Mouse (Mus musculus) limb, embryonic 15.5 days (tissue): ENCODE results near the gene Syngr1. TPM values are rescaled to one million over a fixed set of nuclear protein-coding genes. Genes with fewer than 3 reads are reported as not detected.

Experiments
- ATAC-seq: fragments of 200-750 bp; cut with Nextera tagmentation; 2 replicates; pipeline ENCODE4 v1.8.0; 2017; ENCODE audit warnings: low read depth, moderate TSS enrichment; ENCODE audit not compliant: insufficient number of reproducible peaks, low FRiP score, low TSS enrichment
- H3K27ac ChIP-seq: fragments of 300-500 bp; sonication (generic); 2 replicates; pipeline ENCODE4 v1.5.1; 2015; ENCODE audit warnings: moderate library complexity, mild to moderate bottlenecking, inconsistent platforms
- H3K27me3 ChIP-seq: fragments of 300-500 bp; sonication (generic); 2 replicates; pipeline ENCODE4 v1.6.1; 2015; ENCODE audit warnings: inconsistent platforms
- H3K36me3 ChIP-seq: fragments of 300-500 bp; sonication (generic); 2 replicates; pipeline ENCODE4 v1.6.1; 2015; ENCODE audit warnings: inconsistent platforms
- H3K4me1 ChIP-seq: fragments of 300-500 bp; sonication (generic); 2 replicates; pipeline ENCODE4 v1.6.1; 2015; ENCODE audit warnings: inconsistent platforms
- H3K4me2 ChIP-seq: fragments of 300-500 bp; sonication (generic); 2 replicates; pipeline ENCODE4 v1.6.1; 2015; ENCODE audit warnings: mild to moderate bottlenecking, inconsistent platforms
- H3K4me3 ChIP-seq: fragments of 300-500 bp; sonication (generic); 2 replicates; pipeline ENCODE4 v1.5.1; 2015; ENCODE audit warnings: mild to moderate bottlenecking, inconsistent platforms
- H3K9ac ChIP-seq: fragments of 300-500 bp; sonication (generic); 2 replicates; pipeline ENCODE4 v1.6.1; 2015; ENCODE audit warnings: inconsistent platforms
- H3K9me3 ChIP-seq: fragments of 300-500 bp; sonication (generic); 2 replicates; pipeline ENCODE4 v1.6.1; 2016; ENCODE audit warnings: inconsistent platforms
- WGBS: fragments of 180-500 bp; shearing (Covaris S2); methylation state at CpG from one replicate; pipeline ENCODE4 v1.1.7; 2015; 5-methylcytosine and 5-hydroxymethylcytosine counted together
- polyA plus RNA-seq: library from polyadenylated mRNA; unstranded; fragments of >200 nt; fragmentation: Nextera tagmentation; extraction: Ambion mirVana; gene quantifications from 2 replicates; pipeline ENCODE4 v1.2.1, GENCODE M21; 2015

The Syngr1 gene
- polyA plus RNA-seq, 1 experiment from 2014 or later = 10.4 TPM

- peaks cover 48% of the 10 kb centered on the region for H3K36me3 ChIP-seq
- no peaks in the 10 kb centered on the region for H3K27me3 ChIP-seq
- no peaks in the 10 kb centered on the region for H3K9me3 ChIP-seq
- WGBS = 96% methylated on average over 3 of the region's 3 CpGs
- no peak overlapping the region for H3K4me3 ChIP-seq
- no peak overlapping the region for H3K27ac ChIP-seq
- no peak for ATAC-seq
- H3K4me1 ChIP-seq = no peaks in the 10 kb centered on the region
- no peak overlapping the region for H3K9ac ChIP-seq
- H3K4me2 ChIP-seq = no peak overlapping the region
These were observed 49.7 kb downstream of the Syngr1 start for GRCm38 (mm10) chr15:80140878-80141277.

- Histone ChIP-seq H3K4me3 (no peak overlapping the region), H3K9ac (no peak overlapping the region), H3K9me3 (no peaks in the 10 kb centered on the region), H3K27ac (no peak overlapping the region), H3K36me3 (peaks cover 44% of the 10 kb centered on the region), H3K4me2 (no peak overlapping the region), H3K27me3 (no peaks in the 10 kb centered on the region), H3K4me1 (no peaks in the 10 kb centered on the region)
- no peak for ATAC-seq
- over 99% methylated on average over 3 of the region's 3 CpGs for WGBS
These were observed 51.0 kb downstream of the Syngr1 start for GRCm38 (mm10) chr15:80142130-80142529.

GRCm38 (mm10) chr15:80143760-80144159 lies 52.6 kb downstream of the Syngr1 start:
- Histone ChIP-seq H3K4me2 (no peak overlapping the region), H3K4me1 (no peaks in the 10 kb centered on the region), H3K27ac (no peak overlapping the region), H3K4me3 (no peak overlapping the region), H3K27me3 (no peaks in the 10 kb centered on the region), H3K9ac (no peak overlapping the region), H3K9me3 (no peaks in the 10 kb centered on the region), H3K36me3 (peaks cover 44% of the 10 kb centered on the region)
- 83% methylated on average over 6 of the region's 6 CpGs for WGBS
- no peak for ATAC-seq

GRCm38 (mm10) chr15:80145397-80145796 lies 54.3 kb downstream of the Syngr1 start:
- Histone ChIP-seq H3K4me2 (no peak overlapping the region), H3K36me3 (peaks cover 53% of the 10 kb centered on the region), H3K9me3 (no peaks in the 10 kb centered on the region), H3K27ac (no peak overlapping the region), H3K4me3 (no peak overlapping the region), H3K27me3 (no peaks in the 10 kb centered on the region), H3K4me1 (no peaks in the 10 kb centered on the region), H3K9ac (0 out of 2 replicates have a peak overlapping the region, but pooled peaks have one; percentile 10)
- no peak for ATAC-seq
- WGBS = 92% methylated on average over 5 of the region's 5 CpGs

- Histone ChIP-seq H3K27ac (no peak overlapping the region), H3K4me2 (no peak overlapping the region), H3K4me3 (no peak overlapping the region), H3K4me1 (no peaks in the 10 kb centered on the region), H3K36me3 (peaks cover 52% of the 10 kb centered on the region), H3K9ac (no peak overlapping the region), H3K9me3 (no peaks in the 10 kb centered on the region), H3K27me3 (no peaks in the 10 kb centered on the region)
- 55% methylated on average over 6 of the region's 6 CpGs for WGBS
- no peak for ATAC-seq
These were observed 55.0 kb downstream of the Syngr1 start for GRCm38 (mm10) chr15:80146153-80146552.

- no peaks in the 10 kb centered on the region for H3K9me3 ChIP-seq
- no peak overlapping the region for H3K4me2 ChIP-seq
- H3K27me3 ChIP-seq = no peaks in the 10 kb centered on the region
- no peak overlapping the region for H3K9ac ChIP-seq
- 88% methylated on average over 14 of the region's 14 CpGs for WGBS
- no peaks in the 10 kb centered on the region for H3K4me1 ChIP-seq
- ATAC-seq = no peak
- no peak overlapping the region for H3K27ac ChIP-seq
- H3K4me3 ChIP-seq = no peak overlapping the region
- peaks cover 52% of the 10 kb centered on the region for H3K36me3 ChIP-seq
These were observed 56.0 kb downstream of the Syngr1 start for GRCm38 (mm10) chr15:80147090-80147489.

GRCm38 (mm10) chr15:80147511-80147910 lies 56.4 kb downstream of the Syngr1 start:
- Histone ChIP-seq H3K4me1 (no peaks in the 10 kb centered on the region), H3K9me3 (no peaks in the 10 kb centered on the region), H3K9ac (no peak overlapping the region), H3K27me3 (no peaks in the 10 kb centered on the region), H3K27ac (no peak overlapping the region), H3K36me3 (peaks cover 53% of the 10 kb centered on the region), H3K4me2 (no peak overlapping the region), H3K4me3 (no peak overlapping the region)
- no peak for ATAC-seq
- 77% methylated on average over 5 of the region's 5 CpGs for WGBS

- no peak for ATAC-seq
- H3K4me1 ChIP-seq = no peaks in the 10 kb centered on the region
- no peak overlapping the region for H3K27ac ChIP-seq
- no peak overlapping the region for H3K4me2 ChIP-seq
- no peak overlapping the region for H3K9ac ChIP-seq
- WGBS = 76% methylated on average over 8 of the region's 8 CpGs
- H3K9me3 ChIP-seq = no peaks in the 10 kb centered on the region
- no peak overlapping the region for H3K4me3 ChIP-seq
- no peaks in the 10 kb centered on the region for H3K27me3 ChIP-seq
- peaks cover 54% of the 10 kb centered on the region for H3K36me3 ChIP-seq
These were observed 57.4 kb downstream of the Syngr1 start for GRCm38 (mm10) chr15:80148565-80148964.

GRCm38 (mm10) chr15:80149517-80149916 lies 58.4 kb downstream of the Syngr1 start:
- Histone ChIP-seq H3K4me1 (no peaks in the 10 kb centered on the region), H3K9me3 (no peaks in the 10 kb centered on the region), H3K27me3 (no peaks in the 10 kb centered on the region), H3K27ac (no peak overlapping the region), H3K36me3 (peaks cover 61% of the 10 kb centered on the region), H3K4me2 (no peak overlapping the region), H3K9ac (no peak overlapping the region), H3K4me3 (no peak overlapping the region)
- WGBS = 88% methylated on average over 7 of the region's 7 CpGs
- no peak for ATAC-seq

GRCm38 (mm10) chr15:80152663-80153062 lies 61.5 kb downstream of the Syngr1 start:
- Histone ChIP-seq H3K4me2 (no peak overlapping the region), H3K27ac (no peak overlapping the region), H3K36me3 (peaks cover 86% of the 10 kb centered on the region), H3K27me3 (no peaks in the 10 kb centered on the region), H3K4me3 (no peak overlapping the region), H3K4me1 (no peaks in the 10 kb centered on the region), H3K9me3 (no peaks in the 10 kb centered on the region), H3K9ac (no peak overlapping the region)
- WGBS = 88% methylated on average over 10 of the region's 10 CpGs
- no peak for ATAC-seq

- no peak overlapping the region for H3K27ac ChIP-seq
These were observed 62.6 kb downstream of the Syngr1 start for GRCm38 (mm10) chr15:80153757-80154156.

GRCm38 (mm10) chr15:80155707-80156106 lies 64.6 kb downstream of the Syngr1 start:
- Histone ChIP-seq H3K27ac (no peak overlapping the region), H3K4me1 (peaks cover 23% of the 10 kb centered on the region), H3K36me3 (peaks cover 95% of the 10 kb centered on the region), H3K27me3 (no peaks in the 10 kb centered on the region), H3K9me3 (no peaks in the 10 kb centered on the region), H3K4me3 (no peak overlapping the region), H3K4me2 (no peak overlapping the region), H3K9ac (no peak overlapping the region)
- 91% methylated on average over 8 of the region's 8 CpGs for WGBS
- no peak for ATAC-seq

More at GRCm38 (mm10) chr15:80153757-80154156, 62.6 kb downstream of the Syngr1 start:
- Histone ChIP-seq H3K9ac (no peak overlapping the region), H3K36me3 (peaks cover 95% of the 10 kb centered on the region), H3K4me1 (peaks cover 7% of the 10 kb centered on the region), H3K9me3 (no peaks in the 10 kb centered on the region), H3K4me2 (no peak overlapping the region), H3K27me3 (no peaks in the 10 kb centered on the region), H3K4me3 (no peak overlapping the region)
- ATAC-seq = no peak
- WGBS = 92% methylated on average over 11 of the region's 11 CpGs
